Mouse (Mus musculus) testis, adult 2 months (tissue): Measurements from ENCODE around the gene Gpr152. TPM values are rescaled to one million over a fixed set of nuclear protein-coding genes. Genes with fewer than 3 reads are reported as not detected.
A peak's percentile ranks its signal among the peaks of the same experiment; 100 is the strongest.
"Not testable (repeated sequence)": the region's sequence is repeated elsewhere in the genome, so short reads cannot be mapped to it uniquely, and the experiment has no call there.

ENCODE experiments used
- H3K27ac ChIP-seq: fragments of 200-500 bp; 2 replicates; pipeline ENCODE4 v1.5.1; 2012; ENCODE audit warnings: low read depth, low read length; ENCODE audit not compliant: control insufficient read depth, insufficient read depth
- H3K27me3 ChIP-seq: fragments of 200-500 bp; 2 replicates; pipeline ENCODE4 v1.6.1; 2012; ENCODE audit warnings: mild to moderate bottlenecking, low read length, moderate library complexity; ENCODE audit not compliant: control insufficient read depth, insufficient read depth
- H3K36me3 ChIP-seq: fragments of 200-500 bp; 2 replicates; pipeline ENCODE4 v1.6.1; 2012; ENCODE audit warnings: mild to moderate bottlenecking, low read length; ENCODE audit not compliant: control insufficient read depth, insufficient read depth
- H3K4me1 ChIP-seq: fragments of 200-500 bp; 2 replicates; pipeline ENCODE4 v1.6.1; 2012; ENCODE audit warnings: low read length; ENCODE audit not compliant: control insufficient read depth, insufficient read depth
- H3K4me3 ChIP-seq: fragments of 200-500 bp; 2 replicates; pipeline ENCODE4 v1.5.1; 2012; ENCODE audit warnings: low read depth, mild to moderate bottlenecking, low read length, moderate library complexity, mixed read lengths; ENCODE audit not compliant: control insufficient read depth
- CTCF ChIP-seq: fragments of 200-500 bp; IDR thresholded peaks from 2 replicates; pipeline ENCODE4 v1.5.1; 2012; ENCODE audit warnings: low read depth, mild to moderate bottlenecking, inconsistent platforms, low read length, moderate library complexity; ENCODE audit not compliant: control insufficient read depth, insufficient read depth, insufficient replicate concordance
- POLR2A ChIP-seq: fragments of 200-500 bp; IDR thresholded peaks from 2 replicates; pipeline ENCODE4 v1.6.1; 2012; ENCODE audit warnings: low read depth, mild to moderate bottlenecking, inconsistent platforms, low read length, moderate library complexity; ENCODE audit not compliant: control insufficient read depth
- polyA plus RNA-seq: library from polyadenylated mRNA; depleted of rRNA; stranded (reverse); fragments of >200 nt; gene quantifications from 2 replicates; pipeline ENCODE4 v1.2.3, GENCODE M21; 2012

Gene Gpr152
- polyA plus RNA-seq, 1 experiment = 0.02 TPM

GRCm38 (mm10) chr19:4135963-4136345, 3.6 kb upstream of the Gpr152 start:
- H3K27ac ChIP-seq, H3K27me3 ChIP-seq: not testable (repeated sequence)
- TF ChIP-seq CTCF = peak; percentile 15; the same call in 1 of the 2 replicates

GRCm38 (mm10) chr19:4136463-4136862, 3.1 kb upstream of the Gpr152 start:
- Histone ChIP-seq H3K4me3 (no peak overlapping the region), H3K4me1 (no peaks in the 10 kb centered on the region), H3K27ac (no peak overlapping the region), H3K27me3 (no peaks in the 10 kb centered on the region), H3K36me3 (no peaks in the 10 kb centered on the region)
- TF ChIP-seq CTCF = no peak
- no peak for TF ChIP-seq POLR2A

More at GRCm38 (mm10) chr19:4135963-4136345, 3.6 kb upstream of the Gpr152 start:
- H3K36me3 ChIP-seq, H3K4me3 ChIP-seq, H3K4me1 ChIP-seq: not testable (repeated sequence)

- no peak overlapping the region for H3K4me3 ChIP-seq
- H3K4me1 ChIP-seq = no peaks in the 10 kb centered on the region
- no peak overlapping the region for H3K27ac ChIP-seq
- no peaks in the 10 kb centered on the region for H3K27me3 ChIP-seq
- no peak for TF ChIP-seq POLR2A
- no peaks in the 10 kb centered on the region for H3K36me3 ChIP-seq
These were observed 1.7 kb upstream of the Gpr152 start for GRCm38 (mm10) chr19:4137913-4138312.

GRCm38 (mm10) chr19:4140147-4140546, 560 bp downstream of the Gpr152 start:
- Histone ChIP-seq H3K36me3 (no peaks in the 10 kb centered on the region), H3K27me3 (no peaks in the 10 kb centered on the region), H3K4me1 (no peaks in the 10 kb centered on the region), H3K4me3 (no peak overlapping the region), H3K27ac (no peak overlapping the region)
- no peak for TF ChIP-seq POLR2A
- TF ChIP-seq CTCF = no peak

- no peak for TF ChIP-seq POLR2A
- no peak for TF ChIP-seq CTCF
- Histone ChIP-seq H3K4me1 (peaks cover 7% of the 10 kb centered on the region), H3K4me3 (no peak overlapping the region), H3K27ac (no peak overlapping the region), H3K27me3 (no peaks in the 10 kb centered on the region), H3K36me3 (no peaks in the 10 kb centered on the region)
These were observed 3.0 kb downstream of the Gpr152 start for GRCm38 (mm10) chr19:4142416-4143173.

GRCm38 (mm10) chr19:4143759-4144268, 4.2 kb downstream of the Gpr152 start, which contains the start of gene Cabp4:
Gene Cabp4 (minus strand): TSS chr19:4144033.
- H3K36me3 ChIP-seq = no peaks in the 10 kb centered on the region
- H3K27ac ChIP-seq = no peak within 1 kb of the TSS
- H3K4me1 ChIP-seq = peaks cover 11% of the 10 kb centered on the region
- no peaks in the 10 kb centered on the region for H3K27me3 ChIP-seq
- H3K4me3 ChIP-seq = no peak within 1 kb of the TSS
- TF ChIP-seq POLR2A (no peak), CTCF (no peak)

- TF ChIP-seq POLR2A (no peak), CTCF (no peak)
- Histone ChIP-seq H3K4me1 (peaks cover 14% of the 10 kb centered on the region), H3K27me3 (no peaks in the 10 kb centered on the region), H3K36me3 (no peaks in the 10 kb centered on the region), H3K4me3 (no peak overlapping the region), H3K27ac (no peak overlapping the region)
These were observed 5.2 kb downstream of the Gpr152 start for GRCm38 (mm10) chr19:4144550-4145498.
